Mouse (Mus musculus): ENCODE results near the gene Ifnar2.
"Not testable (repeated sequence)": the region's sequence is repeated elsewhere in the genome, so short reads cannot be mapped to it uniquely, and the experiment has no call there.

The Ifnar2 gene

GRCm38 (mm10) chr16:91428259-91428865, 55.8 kb downstream of the Ifnar2 start:
- DNase-seq (ENCODE audit: low spot score) = no peak

GRCm38 (mm10) chr16:91432720-91433328, 60.2 kb downstream of the Ifnar2 start:
- no peak for DNase-seq (ENCODE audit: low spot score)

- DNase-seq (ENCODE audit: low spot score) = no peak
Observed at GRCm38 (mm10) chr16:91433329-91433933, 60.8 kb downstream of the Ifnar2 start.

- no peak for DNase-seq (ENCODE audit: low spot score)
Observed at GRCm38 (mm10) chr16:91434119-91434518, 61.5 kb downstream of the Ifnar2 start.

GRCm38 (mm10) chr16:91438081-91438480, 65.5 kb downstream of the Ifnar2 start:
- no peak for DNase-seq (ENCODE audit: low spot score)

- DNase-seq (ENCODE audit: low spot score) = not testable (repeated sequence)
Observed at GRCm38 (mm10) chr16:91438599-91438998, 66.0 kb downstream of the Ifnar2 start.

GRCm38 (mm10) chr16:91441366-91441765, 68.8 kb downstream of the Ifnar2 start:
- peak; percentile 63 for DNase-seq (ENCODE audit: low spot score)

GRCm38 (mm10) chr16:91441811-91442240, 69.2 kb downstream of the Ifnar2 start:
- no peak for DNase-seq (ENCODE audit: low spot score)

GRCm38 (mm10) chr16:91442446-91442845, 69.9 kb downstream of the Ifnar2 start:
- DNase-seq (ENCODE audit: low spot score) = no peak

GRCm38 (mm10) chr16:91443211-91443611, 70.6 kb downstream of the Ifnar2 start:
- DNase-seq (ENCODE audit: low spot score) = no peak

- DNase-seq (ENCODE audit: low spot score) = no peak
Observed at GRCm38 (mm10) chr16:91444847-91445246, 72.3 kb downstream of the Ifnar2 start.

- no peak for DNase-seq (ENCODE audit: low spot score)
Observed at GRCm38 (mm10) chr16:91445566-91445965, 73.0 kb downstream of the Ifnar2 start.

- DNase-seq (ENCODE audit: low spot score) = no peak
Observed at GRCm38 (mm10) chr16:91446778-91447511, 74.4 kb downstream of the Ifnar2 start.

GRCm38 (mm10) chr16:91447512-91447900, 74.9 kb downstream of the Ifnar2 start:
- peak; percentile 62 for DNase-seq (ENCODE audit: low spot score)

GRCm38 (mm10) chr16:91448088-91448487, 75.5 kb downstream of the Ifnar2 start:
- DNase-seq (ENCODE audit: low spot score) = no peak

GRCm38 (mm10) chr16:91448895-91449294, 76.3 kb downstream of the Ifnar2 start:
- no peak for DNase-seq (ENCODE audit: low spot score)

GRCm38 (mm10) chr16:91450137-91451064, 77.8 kb downstream of the Ifnar2 start:
- no peak for DNase-seq (ENCODE audit: low spot score)

GRCm38 (mm10) chr16:91451949-91452348, 79.4 kb downstream of the Ifnar2 start:
- no peak for DNase-seq (ENCODE audit: low spot score)

GRCm38 (mm10) chr16:91452363-91452896, 79.8 kb downstream of the Ifnar2 start:
- DNase-seq (ENCODE audit: low spot score) = no peak
